Mouse (Mus musculus): Measurements from ENCODE around the gene Klf9.

- TF ChIP-seq EP300 (IDR thresholded peaks at IDR 0.05; ENCODE audit: low read depth): no peak
- TF ChIP-seq CTCF (IDR thresholded peaks at IDR 0.05; ENCODE audit: low read depth): no peak
These were observed 52.0 kb downstream of the Klf9 start for GRCm38 (mm10) chr19:23193076-23193475.

Data from heart, postnatal 0 days (tissue).